Mouse (Mus musculus) small intestine, adult 2 months (tissue): ENCODE measurements around the gene Polr1c. TPM values are rescaled to one million over a fixed set of nuclear protein-coding genes. Genes with fewer than 3 reads are reported as not detected.
A peak's percentile ranks its signal among the peaks of the same experiment; 100 is the strongest.

Source experiments
- H3K27ac ChIP-seq: fragments of 200-500 bp; 2 replicates; pipeline ENCODE4 v1.5.1; 2012; ENCODE audit warnings: low read depth, low read length, control low read depth, inconsistent platforms; ENCODE audit not compliant: insufficient read depth
- H3K27me3 ChIP-seq: fragments of 200-500 bp; 2 replicates; pipeline ENCODE4 v1.6.1; 2012; ENCODE audit warnings: mild to moderate bottlenecking, moderate library complexity, low read length, inconsistent platforms; ENCODE audit not compliant: control insufficient read depth, insufficient read depth
- H3K36me3 ChIP-seq: fragments of 200-500 bp; 2 replicates; pipeline ENCODE4 v1.6.1; 2012; ENCODE audit warnings: mild to moderate bottlenecking, low read length, control low read depth, inconsistent platforms; ENCODE audit not compliant: control insufficient read depth, insufficient read depth
- H3K4me1 ChIP-seq: fragments of 200-500 bp; 2 replicates; pipeline ENCODE4 v1.6.1; 2012; ENCODE audit warnings: low read length, inconsistent platforms, mixed read lengths; ENCODE audit not compliant: control insufficient read depth, insufficient read depth, insufficient read length
- H3K4me3 ChIP-seq: fragments of 200-500 bp; 2 replicates; pipeline ENCODE4 v1.5.1; 2012; ENCODE audit warnings: low read depth, mild to moderate bottlenecking, control low read depth, inconsistent platforms, low read length, moderate library complexity
- CTCF ChIP-seq: fragments of 200-500 bp; IDR thresholded peaks from 2 replicates; pipeline ENCODE4 v1.5.1; 2012; ENCODE audit warnings: low read depth, mild to moderate bottlenecking, control low read depth, inconsistent platforms, low read length, moderate library complexity, mixed read lengths; ENCODE audit not compliant: insufficient replicate concordance, insufficient read length; ENCODE audit errors: extremely low read depth
- POLR2A ChIP-seq: fragments of 200-500 bp; IDR thresholded peaks from 2 replicates; pipeline ENCODE4 v1.6.1; 2012; ENCODE audit warnings: low read depth, mild to moderate bottlenecking, control low read depth, inconsistent platforms, low read length, moderate library complexity
- WGBS: fragments of 180-500 bp; shearing (Covaris S2); methylation state at CpG from one replicate; pipeline ENCODE4 v1.1.7; 2018; 5-methylcytosine and 5-hydroxymethylcytosine counted together
- polyA plus RNA-seq: library from polyadenylated mRNA; depleted of rRNA; stranded (reverse); fragments of >200 nt; gene quantifications from 2 replicates; pipeline ENCODE4 v1.2.3, GENCODE M21; 2012

Gene Polr1c
- polyA plus RNA-seq, 1 experiment, result 24.6 TPM

DNA sequence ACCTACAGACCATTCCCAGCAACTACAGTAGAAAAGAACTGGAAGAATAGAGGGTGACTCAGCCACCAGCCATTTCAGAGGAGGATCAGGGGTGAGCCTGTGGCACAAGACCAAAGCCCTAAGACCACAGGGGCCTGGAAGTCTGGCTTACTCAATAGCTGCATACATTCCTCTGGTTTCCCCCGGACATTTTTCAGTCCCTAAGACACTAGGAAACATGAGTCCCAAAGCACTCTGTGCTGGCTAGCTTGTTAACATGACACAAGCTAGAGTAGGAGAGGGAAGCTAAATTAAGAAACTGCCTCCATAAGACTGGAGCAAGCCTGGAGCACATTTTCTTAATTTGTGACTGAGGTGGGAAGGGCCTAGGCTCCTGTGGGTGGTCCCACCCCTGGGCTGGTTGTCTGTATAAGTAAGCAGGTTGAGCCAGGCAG, 26.0 kb upstream of the Polr1c start:
- peaks cover 13% of the 10 kb centered on the region for H3K36me3 ChIP-seq
- 89% methylated on average over 1 of the region's 1 CpGs for WGBS

DNA sequence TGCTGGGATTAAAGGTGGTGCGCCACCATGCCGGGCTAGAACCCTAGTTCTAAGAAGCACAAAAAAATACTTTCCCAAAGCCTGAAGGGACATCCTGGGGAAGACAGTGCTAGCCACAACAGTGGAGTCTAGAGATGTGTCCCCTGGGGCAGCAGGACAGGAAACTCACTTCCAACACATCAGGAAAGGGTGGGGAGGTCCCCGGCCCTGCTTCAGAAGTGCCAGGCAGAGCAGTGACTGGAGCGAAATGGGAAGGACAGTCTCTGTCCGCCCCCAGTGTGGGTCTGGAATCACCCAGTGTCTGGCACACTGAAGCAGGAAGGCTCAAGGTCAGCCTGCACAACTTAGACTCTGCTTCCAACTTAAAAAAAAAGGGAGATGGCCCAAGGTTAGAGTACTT, 24.8 kb upstream of the Polr1c start:
- no peak for TF ChIP-seq CTCF
- TF ChIP-seq POLR2A, result no peak
- peaks cover 18% of the 10 kb centered on the region for H3K4me1 ChIP-seq
- H3K27me3 ChIP-seq, result no peaks in the 10 kb centered on the region
- H3K27ac ChIP-seq, result no peak overlapping the region
- H3K36me3 ChIP-seq, result peaks cover 13% of the 10 kb centered on the region
- 89% methylated on average over 5 of the region's 5 CpGs for WGBS
- H3K4me3 ChIP-seq, result no peak overlapping the region

More for the DNA sequence above, 26.0 kb upstream of the Polr1c start:
- no peak for TF ChIP-seq CTCF
- no peak for TF ChIP-seq POLR2A
- H3K27me3 ChIP-seq, result no peaks in the 10 kb centered on the region
- H3K4me1 ChIP-seq, result peaks cover 9% of the 10 kb centered on the region
- no peak overlapping the region for H3K4me3 ChIP-seq
- no peak overlapping the region for H3K27ac ChIP-seq

DNA sequence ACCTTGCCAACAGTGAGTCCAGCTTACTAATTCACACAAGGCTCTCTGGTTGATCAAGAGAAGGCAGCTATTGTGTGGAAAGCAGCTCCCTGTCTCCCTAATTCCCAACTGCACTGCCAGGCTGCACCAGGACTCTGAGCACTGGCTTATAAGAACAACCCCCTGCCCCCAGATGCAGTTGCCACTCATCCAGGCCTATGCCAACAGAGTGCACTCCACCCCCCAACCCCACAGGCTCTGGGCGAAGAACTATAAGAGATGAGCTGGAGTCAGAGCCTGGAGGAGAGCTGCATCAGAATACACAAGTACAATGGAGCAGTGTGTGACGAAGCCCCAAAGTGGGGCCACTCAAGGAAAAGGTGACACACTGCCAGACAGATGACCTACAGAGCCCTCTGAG, 24.2 kb upstream of the Polr1c start:
- no peak for TF ChIP-seq CTCF
- TF ChIP-seq POLR2A, result no peak
- Histone ChIP-seq H3K27me3 (no peaks in the 10 kb centered on the region), H3K4me3 (no peak overlapping the region), H3K27ac (no peak overlapping the region), H3K36me3 (peaks cover 9% of the 10 kb centered on the region; the same call in 1 of the 2 replicates), H3K4me1 (peaks cover 23% of the 10 kb centered on the region)
- WGBS, result 94% methylated on average over 2 of the region's 2 CpGs

DNA sequence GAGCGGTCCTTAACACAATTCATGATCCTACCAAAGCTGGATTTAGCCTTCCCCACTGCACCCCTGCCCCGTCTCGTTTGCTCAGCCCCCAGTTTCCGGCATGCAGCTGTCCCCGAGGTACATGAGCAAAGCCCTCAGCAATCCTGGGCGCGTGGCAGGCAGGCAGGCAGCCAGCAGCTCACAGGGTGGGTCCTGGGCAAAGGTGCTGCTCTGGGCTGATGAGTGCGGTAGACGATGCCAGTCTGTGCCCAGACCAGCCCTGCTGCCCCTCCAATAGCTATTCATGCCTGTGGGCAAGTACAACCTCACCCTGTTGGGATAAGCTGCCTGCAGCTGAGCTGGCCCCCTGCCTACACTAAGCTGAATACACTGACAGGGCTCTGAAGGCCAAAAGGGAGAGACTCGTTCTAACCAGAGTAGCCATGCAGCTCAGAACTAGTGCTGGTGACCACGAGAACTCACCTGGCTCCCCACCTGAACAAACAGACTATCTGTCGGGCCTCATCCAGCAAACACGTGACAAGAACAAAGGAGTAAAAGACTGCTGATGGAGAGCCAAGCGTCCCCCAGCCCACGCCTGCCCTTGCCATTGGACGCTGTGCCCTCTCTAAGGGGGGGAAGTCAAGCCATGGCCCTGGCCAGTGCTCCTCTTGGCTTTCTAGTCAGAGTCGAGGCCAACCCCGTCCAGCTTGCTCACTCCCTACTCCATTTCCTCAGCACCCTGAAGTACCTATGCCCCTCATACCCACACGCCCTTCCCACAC, 22.1 kb upstream of the Polr1c start:
- H3K27ac ChIP-seq, result peak overlapping the region; percentile 93
- no peaks in the 10 kb centered on the region for H3K27me3 ChIP-seq
- TF ChIP-seq POLR2A (no peak; the same call in 1 of the 2 replicates), CTCF (no peak)
- peak overlapping the region; percentile 63 for H3K4me3 ChIP-seq
- peaks cover 22% of the 10 kb centered on the region; the same call in 1 of the 2 replicates for H3K36me3 ChIP-seq
- 27% methylated on average over 19 of the region's 19 CpGs for WGBS
- peaks cover 34% of the 10 kb centered on the region for H3K4me1 ChIP-seq

DNA sequence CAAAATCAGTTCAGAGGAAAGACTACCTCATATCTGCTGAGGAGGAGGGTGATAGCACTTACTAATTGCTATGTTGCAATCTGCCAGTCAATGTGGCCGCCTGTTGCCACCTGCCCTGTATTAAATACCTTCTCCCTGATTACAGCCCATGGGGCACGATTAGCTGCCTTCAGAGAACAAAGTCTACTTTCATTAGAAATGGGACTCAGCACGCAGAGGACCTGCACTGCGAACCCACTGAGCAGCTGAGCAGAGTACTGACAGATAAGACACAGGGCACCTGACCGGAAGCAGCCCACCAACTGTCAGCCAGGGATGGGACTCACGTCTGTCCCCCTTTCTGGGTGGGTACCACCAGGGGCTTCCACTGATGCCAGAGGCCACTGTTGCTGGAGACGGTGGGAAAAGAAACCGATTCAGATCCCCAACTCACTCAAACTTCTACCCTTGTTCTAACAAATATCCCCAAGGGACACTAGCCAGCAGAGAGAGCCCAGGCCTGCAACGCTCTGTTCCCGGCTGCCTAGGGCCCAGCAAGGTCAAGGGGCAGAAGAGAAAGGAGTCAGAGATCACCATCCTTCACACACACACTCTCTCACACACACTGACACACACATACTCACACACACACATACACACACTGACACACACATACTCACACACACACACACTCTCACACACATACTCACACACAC, 20.3 kb upstream of the Polr1c start:
- TF ChIP-seq POLR2A (peak; percentile 46; the same call in 1 of the 2 replicates), CTCF (no peak)
- H3K4me3 ChIP-seq, result peak overlapping the region; percentile 41
- H3K27me3 ChIP-seq, result no peaks in the 10 kb centered on the region
- peak overlapping the region; percentile 93 for H3K27ac ChIP-seq
- peaks cover 34% of the 10 kb centered on the region for H3K4me1 ChIP-seq
- WGBS, result 35% methylated on average over 10 of the region's 10 CpGs
- H3K36me3 ChIP-seq, result peaks cover 37% of the 10 kb centered on the region

DNA sequence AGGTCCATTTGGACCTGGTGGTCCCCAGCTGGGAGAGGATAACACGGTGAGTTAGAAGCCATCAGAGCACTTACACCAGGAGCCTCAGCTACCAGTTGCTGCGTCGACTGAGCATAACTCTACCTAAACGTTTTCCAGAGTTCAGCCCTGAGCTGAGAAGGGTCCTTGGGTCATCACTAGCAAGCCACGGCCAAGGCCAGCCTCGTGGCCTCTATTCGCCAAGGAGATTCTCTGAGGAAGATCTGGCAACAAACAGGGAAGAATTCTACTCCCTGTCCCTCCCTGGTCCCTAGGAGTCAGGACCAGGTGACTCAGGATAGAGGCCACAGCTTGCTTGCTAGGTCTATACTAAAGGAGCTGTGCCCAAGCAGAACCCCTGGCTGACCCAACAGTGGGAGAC, 19.7 kb upstream of the Polr1c start:
- Histone ChIP-seq H3K4me3 (peak overlapping the region; percentile 42), H3K4me1 (peaks cover 34% of the 10 kb centered on the region), H3K27me3 (no peaks in the 10 kb centered on the region), H3K36me3 (peaks cover 43% of the 10 kb centered on the region), H3K27ac (peak overlapping the region; percentile 91)
- no peak for TF ChIP-seq CTCF
- no peak for TF ChIP-seq POLR2A
- 63% methylated on average over 7 of the region's 7 CpGs for WGBS

DNA sequence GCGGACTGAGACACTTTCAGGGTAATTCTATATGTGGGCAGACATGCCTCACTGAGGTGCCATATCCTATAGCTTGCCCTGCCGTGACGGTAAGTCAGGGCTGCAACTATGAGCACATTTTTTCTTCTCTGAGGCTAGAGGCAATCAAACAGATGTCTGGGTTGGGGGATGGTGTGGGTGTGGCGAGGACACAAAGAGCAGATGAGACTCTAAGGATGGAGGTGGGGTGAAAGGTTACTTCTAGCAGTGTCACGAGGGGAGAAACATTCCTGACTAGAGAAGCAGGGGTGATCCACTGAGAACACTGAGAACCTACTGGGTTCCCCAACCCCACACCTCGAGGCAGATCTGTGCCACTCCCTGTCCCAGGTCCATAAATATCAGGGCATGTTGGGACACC, 19.1 kb upstream of the Polr1c start:
- TF ChIP-seq CTCF (no peak), POLR2A (no peak)
- WGBS, result 53% methylated on average over 6 of the region's 6 CpGs
- Histone ChIP-seq H3K4me1 (peaks cover 34% of the 10 kb centered on the region), H3K36me3 (peaks cover 47% of the 10 kb centered on the region), H3K27me3 (no peaks in the 10 kb centered on the region), H3K4me3 (0 out of 2 replicates have a peak overlapping the region, but pooled peaks have one; percentile 1), H3K27ac (peak overlapping the region; percentile 91)
